ENCODE assay signal across 1 mouse cellular context in genomic region chr11:31734091-31734490, GRCm38 (mm10).
TF ChIP-seq lines count a peak whose summit lies in the region.

No protein-coding gene starts in this region.

TF ChIP-seq in CH12.LX, 34 proteins besides CTCF, POLR2A, EP300 and RAD21 (continued from another document):
- TF ChIP-seq TBP (conservative IDR thresholded peaks at IDR 0.05; ENCODE audit: low read depth, low read length), result 0 out of 2 replicates have a peak, but pooled peaks have one; percentile 15
- no peak for TF ChIP-seq E2F4 (IDR thresholded peaks at IDR 0.05; ENCODE audit: insufficient replicate concordance, low read depth, low read length)
